Mouse (Mus musculus): ENCODE data around the gene Gm26620. TPM values are rescaled to one million over a fixed set of nuclear protein-coding genes. Genes with fewer than 3 reads are reported as not detected.
A peak's percentile ranks its signal among the peaks of the same experiment; 100 is the strongest.

Gene Gm26620
- total RNA-seq, 1 experiment from 2014 or later = 0.58 TPM

DNA sequence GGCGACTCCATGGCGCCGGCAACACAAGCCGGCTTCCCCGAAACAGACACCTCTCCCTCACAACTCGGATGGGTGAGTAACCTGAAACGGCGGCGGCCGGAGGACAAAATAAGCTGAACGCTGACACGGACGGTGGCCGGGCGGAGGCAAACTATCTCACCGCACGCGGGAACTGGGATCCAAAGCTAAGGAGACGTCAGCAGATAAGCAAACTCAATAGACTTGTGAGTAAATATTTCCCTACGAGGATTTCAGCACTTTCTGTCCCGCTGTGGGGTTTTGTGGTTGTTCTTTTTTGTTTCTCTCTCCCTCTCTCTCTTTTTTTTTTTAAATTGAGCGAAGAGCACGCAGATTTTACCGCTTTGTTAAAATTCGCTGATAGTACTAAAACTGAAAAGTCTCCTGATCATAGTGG, 17.2 kb upstream of the Gm26620 start, which contains the start of gene Atf6:
TSS of gene Atf6 (minus strand) at position 81 of the 415 bp plus-strand sequence.
- ATAC-seq (ENCODE audit: extremely low read depth, insufficient number of reproducible peaks, low FRiP score, poor library complexity, severe bottlenecking) = peak; percentile 85

DNA sequence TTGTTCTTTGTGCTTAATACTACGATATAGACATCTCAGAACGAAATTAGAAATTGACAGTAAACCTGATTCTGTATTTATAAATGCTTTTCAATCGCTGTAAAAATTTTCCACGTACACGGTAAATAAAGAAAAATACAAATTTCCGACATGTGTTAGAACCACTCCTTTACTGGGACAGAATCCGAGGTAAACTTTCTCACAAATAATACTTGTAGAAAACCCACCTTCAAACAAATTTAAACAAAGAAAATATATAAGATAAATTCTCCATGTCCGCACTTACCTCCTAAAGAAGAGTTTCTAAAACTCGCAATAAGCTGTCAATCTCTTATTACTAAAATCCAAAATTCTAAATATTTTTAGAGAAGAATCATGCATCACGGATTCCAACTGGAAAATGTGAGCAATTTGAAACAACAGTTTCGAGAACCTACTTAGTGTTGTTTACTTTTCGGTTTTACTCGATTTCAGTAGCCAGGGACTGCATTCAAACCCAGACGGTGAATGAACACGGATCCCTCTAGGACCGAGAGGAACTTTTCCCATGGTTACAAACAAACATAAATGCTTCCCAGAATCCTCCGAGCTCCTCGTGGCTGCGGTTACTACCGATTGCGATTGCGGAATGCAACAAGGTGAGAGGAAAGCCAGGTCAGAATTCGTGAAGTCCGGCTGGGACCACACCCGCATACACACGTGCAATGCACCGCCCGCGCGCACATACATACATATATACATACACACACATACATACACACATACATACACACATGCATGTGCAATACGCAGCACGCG, 16.6 kb upstream of the Gm26620 start:
- ATAC-seq (ENCODE audit: extremely low read depth, insufficient number of reproducible peaks, low FRiP score, poor library complexity, severe bottlenecking) = peak; percentile 16; the same call in 1 of the 2 replicates

GRCm38 (mm10) chr1:170868905-170869283, 16.0 kb upstream of the Gm26620 start:
- no peak for ATAC-seq (ENCODE audit: extremely low read depth, insufficient number of reproducible peaks, low FRiP score, poor library complexity, severe bottlenecking)

- ATAC-seq (ENCODE audit: extremely low read depth, insufficient number of reproducible peaks, low FRiP score, poor library complexity, severe bottlenecking) = no peak
These were observed 13.5 kb upstream of the Gm26620 start for GRCm38 (mm10) chr1:170871402-170871801.

DNA sequence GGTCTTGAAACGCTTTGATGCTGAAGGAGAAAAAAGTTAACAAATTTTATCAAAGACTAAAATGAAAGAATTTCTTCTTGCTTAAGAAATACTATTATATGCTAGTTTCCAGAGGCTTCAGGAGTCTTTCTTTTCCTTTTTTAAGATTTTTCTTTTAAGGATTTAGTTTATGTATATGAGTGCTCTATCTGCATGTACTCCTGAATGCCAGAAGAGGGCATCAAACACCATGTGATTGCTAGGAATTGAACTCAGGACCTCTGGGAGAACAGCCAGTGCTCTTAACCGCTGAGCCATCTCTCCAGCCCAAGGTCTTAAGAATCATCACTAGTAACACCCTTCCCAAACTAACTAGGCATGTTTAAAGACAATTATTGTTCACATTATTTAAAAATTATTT, 12.9 kb upstream of the Gm26620 start:
- ATAC-seq (ENCODE audit: extremely low read depth, insufficient number of reproducible peaks, low FRiP score, poor library complexity, severe bottlenecking) = no peak

DNA sequence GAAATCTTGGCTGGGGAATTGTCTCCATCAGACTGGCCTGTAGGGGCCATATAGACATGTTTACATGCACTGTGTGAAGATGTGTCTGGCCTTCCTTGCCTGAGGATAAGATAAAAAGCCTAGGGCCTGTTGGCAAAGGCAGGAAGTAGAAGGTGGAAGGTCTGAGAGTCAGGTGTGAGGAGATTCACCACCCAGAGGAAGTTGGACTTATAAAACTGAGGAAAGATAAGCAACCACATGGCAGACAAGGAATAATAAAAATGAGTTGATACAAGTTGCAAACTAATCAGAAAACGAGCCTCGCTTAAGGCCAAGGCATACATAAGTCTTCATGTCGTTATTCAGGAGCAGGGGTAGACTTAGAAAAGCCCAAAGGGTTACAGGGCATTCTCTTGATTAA, 9.2 kb upstream of the Gm26620 start:
- ATAC-seq (ENCODE audit: extremely low read depth, insufficient number of reproducible peaks, low FRiP score, poor library complexity, severe bottlenecking) = no peak

- ATAC-seq (ENCODE audit: extremely low read depth, insufficient number of reproducible peaks, low FRiP score, poor library complexity, severe bottlenecking) = no peak
These were observed 8.0 kb upstream of the Gm26620 start for GRCm38 (mm10) chr1:170876906-170877305.

DNA sequence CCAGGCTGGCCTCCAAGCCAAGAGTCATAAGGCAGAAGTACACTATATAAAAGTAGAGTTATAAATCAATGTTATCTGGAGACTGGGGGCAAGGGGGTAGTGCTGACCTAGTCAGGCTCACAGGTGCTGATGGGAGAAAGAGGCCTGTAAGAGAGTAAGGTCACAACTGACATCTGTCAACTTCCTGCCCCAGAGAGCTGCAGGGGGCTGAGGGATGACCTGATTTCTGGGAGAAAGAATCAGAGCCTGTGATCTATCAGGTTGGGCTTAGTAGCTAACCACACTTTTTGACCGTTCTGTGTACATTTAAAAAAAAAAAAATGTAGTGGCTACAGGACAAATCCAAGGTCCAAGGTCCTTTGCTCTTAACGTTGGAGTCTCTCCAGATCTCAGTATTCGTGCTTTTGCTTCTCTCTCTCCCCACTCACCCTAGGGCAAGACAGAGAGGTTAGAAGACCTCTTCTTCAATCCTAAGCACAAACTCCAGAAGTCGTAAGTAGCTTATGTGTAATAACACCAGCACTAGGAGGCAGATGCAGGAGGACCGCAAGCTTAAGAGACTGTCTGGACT, 1.9 kb upstream of the Gm26620 start:
- ATAC-seq (ENCODE audit: extremely low read depth, insufficient number of reproducible peaks, low FRiP score, poor library complexity, severe bottlenecking) = no peak

- ATAC-seq (ENCODE audit: extremely low read depth, insufficient number of reproducible peaks, low FRiP score, poor library complexity, severe bottlenecking) = no peak
These were observed 475 bp upstream of the Gm26620 start for GRCm38 (mm10) chr1:170884390-170884789.

GRCm38 (mm10) chr1:170886044-170886458, 1.2 kb downstream of the Gm26620 start:
- no peak for ATAC-seq (ENCODE audit: extremely low read depth, insufficient number of reproducible peaks, low FRiP score, poor library complexity, severe bottlenecking)

- no peak for ATAC-seq (ENCODE audit: extremely low read depth, insufficient number of reproducible peaks, low FRiP score, poor library complexity, severe bottlenecking)
These were observed 4.4 kb downstream of the Gm26620 start for GRCm38 (mm10) chr1:170889310-170889709.

GRCm38 (mm10) chr1:170891646-170892045, 6.8 kb downstream of the Gm26620 start:
- no peak for ATAC-seq (ENCODE audit: extremely low read depth, insufficient number of reproducible peaks, low FRiP score, poor library complexity, severe bottlenecking)

DNA sequence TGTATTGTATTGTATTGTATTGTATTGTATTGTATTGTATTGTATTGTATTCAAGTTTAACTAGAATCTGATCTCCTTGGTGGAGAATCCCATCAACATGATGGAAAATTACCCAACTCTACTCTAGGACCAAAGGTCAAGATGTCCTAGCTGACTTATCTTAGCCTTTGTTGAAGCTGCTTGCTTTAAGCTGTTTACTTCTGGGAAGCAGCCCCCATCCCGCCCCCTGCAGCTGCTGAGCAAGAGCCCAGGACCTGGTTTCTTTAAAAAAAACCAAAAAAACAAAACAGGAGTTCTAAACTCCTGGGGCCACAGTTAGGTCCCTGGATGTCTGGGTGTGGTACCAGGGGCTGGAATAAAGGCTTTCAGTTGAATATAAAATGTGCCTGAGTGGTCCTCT, 7.4 kb downstream of the Gm26620 start:
- ATAC-seq (ENCODE audit: extremely low read depth, insufficient number of reproducible peaks, low FRiP score, poor library complexity, severe bottlenecking) = no peak

GRCm38 (mm10) chr1:170894603-170895602, 10.0 kb downstream of the Gm26620 start:
- ATAC-seq (ENCODE audit: extremely low read depth, insufficient number of reproducible peaks, low FRiP score, poor library complexity, severe bottlenecking) = peak; percentile 66; the same call in 1 of the 2 replicates

DNA sequence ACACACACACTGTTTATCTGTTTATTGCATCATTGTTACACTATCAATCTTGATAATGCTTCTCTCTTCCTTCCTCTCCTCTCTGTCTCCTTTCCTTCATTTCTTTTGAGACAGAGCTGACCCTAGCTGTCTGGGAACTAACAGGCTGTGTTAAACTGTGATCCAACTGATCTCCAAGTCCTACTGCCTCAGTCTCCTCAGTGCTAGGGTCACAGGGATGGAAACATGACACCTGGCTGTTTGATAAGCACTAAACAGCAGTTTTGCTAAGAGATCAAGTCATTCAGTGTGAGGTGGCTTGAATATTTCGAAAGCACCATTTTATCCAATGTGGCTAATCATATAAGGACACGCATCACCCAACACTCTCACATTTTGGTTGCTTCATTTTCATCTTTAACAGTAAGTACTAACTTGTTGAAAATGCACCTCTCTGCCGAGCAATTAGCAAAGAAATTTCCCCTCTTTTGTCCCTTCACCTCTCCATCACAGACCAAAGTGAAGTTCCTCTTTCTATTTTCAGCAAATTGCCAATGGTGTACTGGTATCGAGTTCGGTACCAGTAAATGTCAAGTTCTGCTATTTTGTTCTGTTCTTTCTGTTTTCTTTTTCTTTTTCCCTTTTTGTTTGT, 11.9 kb downstream of the Gm26620 start:
- no peak for ATAC-seq (ENCODE audit: extremely low read depth, insufficient number of reproducible peaks, low FRiP score, poor library complexity, severe bottlenecking)

DNA sequence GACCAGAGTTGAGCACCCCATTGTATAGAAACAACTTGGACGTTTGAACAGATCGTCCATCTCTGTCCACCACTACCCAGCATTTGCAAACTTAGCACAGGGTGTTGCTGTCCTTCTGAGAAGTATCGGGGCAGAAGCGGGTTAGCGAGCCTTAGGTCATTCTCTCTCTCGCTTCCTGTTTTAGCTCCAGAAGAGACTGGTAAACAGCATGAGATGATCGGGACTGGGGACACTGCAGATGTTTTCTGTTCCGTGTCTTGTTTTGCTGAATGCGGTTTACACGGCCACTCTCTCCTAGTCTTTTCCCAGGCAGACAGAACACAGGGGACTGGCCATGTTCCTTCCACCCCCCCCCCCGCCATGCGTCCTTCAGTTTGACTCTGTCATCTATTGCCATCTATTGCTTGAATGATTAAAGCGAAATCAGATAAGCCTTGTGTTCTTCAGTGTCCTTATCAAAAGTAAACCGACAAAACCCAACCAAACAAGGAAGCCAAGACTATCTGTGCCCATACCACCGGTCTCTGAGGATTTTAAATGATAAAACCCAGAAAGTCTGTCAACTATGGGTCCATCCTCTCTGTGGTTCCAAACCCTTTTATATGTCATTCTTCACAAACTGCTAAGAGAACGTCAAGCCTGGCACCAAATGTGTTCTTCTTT, 13.7 kb downstream of the Gm26620 start:
- no peak for ATAC-seq (ENCODE audit: extremely low read depth, insufficient number of reproducible peaks, low FRiP score, poor library complexity, severe bottlenecking)

DNA sequence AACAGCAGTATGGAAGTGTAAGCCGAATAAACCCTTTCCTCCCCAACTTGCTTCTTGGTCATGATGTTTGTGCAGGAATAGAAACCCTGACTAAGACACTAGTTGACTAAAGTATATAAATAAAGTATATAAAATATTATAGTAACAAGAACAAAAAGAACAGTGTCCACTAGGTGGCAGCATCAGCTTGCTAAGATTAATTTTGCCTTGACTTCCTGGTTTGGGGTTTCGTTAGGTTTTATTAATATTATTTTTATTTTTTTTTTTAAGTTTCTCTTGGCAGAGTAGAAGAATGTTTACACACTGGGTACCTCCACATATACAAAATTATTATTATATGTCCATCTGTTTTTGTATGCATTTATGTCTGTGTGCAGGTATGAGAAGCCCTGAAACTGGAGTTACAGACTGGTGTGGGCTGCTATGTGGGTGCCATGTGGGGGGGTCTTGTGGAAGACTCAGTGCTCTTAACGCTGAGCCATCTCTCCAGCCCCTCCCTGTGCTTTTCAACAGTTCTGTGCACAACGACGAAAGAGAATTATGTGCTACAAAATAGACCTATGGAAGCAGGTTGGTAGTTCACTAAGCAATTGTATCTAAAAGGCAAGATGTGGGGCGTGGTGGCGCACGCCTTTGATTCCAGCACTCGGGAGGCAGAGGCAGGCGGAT, 16.1 kb downstream of the Gm26620 start:
- ATAC-seq (ENCODE audit: extremely low read depth, insufficient number of reproducible peaks, low FRiP score, poor library complexity, severe bottlenecking) = 0 out of 2 replicates have a peak, but pooled peaks have one; percentile 36

Measured in neutrophil, adult 5-6 weeks (primary cell).